Mouse (Mus musculus): ENCODE measurements around the gene Tex2.

GRCm38 (mm10) chr11:106583801-106584200 is 29.4 kb downstream of the Tex2 start:
- TF ChIP-seq CTCF (conservative IDR thresholded peaks at IDR 0.05; ENCODE audit: insufficient read depth, insufficient read length, low read depth, low read length) (no peak), POLR2A (IDR thresholded peaks at IDR 0.05; ENCODE audit: low read depth, low read length) (no peak)
